Mouse (Mus musculus) kidney, embryonic 14.5 days (tissue): ENCODE measurements at regions not wholly inside any gene's neighbourhood (a gene's known extent, or its start where the extent isn't known, plus 50 kb on each side); places are given as distances from the start of the nearest gene placed in this dataset.

ENCODE experiments used
- ATAC-seq: fragments of 200-750 bp; cut with Nextera tagmentation; 2 replicates; pipeline ENCODE4 v1.8.0; 2017; ENCODE audit warnings: moderate number of reproducible peaks, mild to moderate bottlenecking, moderate TSS enrichment, moderate library complexity; ENCODE audit not compliant: low FRiP score, low TSS enrichment
- H3K27ac ChIP-seq: fragments of 300-500 bp; sonication (generic); 2 replicates; pipeline ENCODE4 v1.5.1; 2014; ENCODE audit warnings: low read depth, mild to moderate bottlenecking, low read length, moderate library complexity, mixed read lengths
- H3K27me3 ChIP-seq: fragments of 300-500 bp; sonication (generic); 2 replicates; pipeline ENCODE4 v1.6.1; 2014; ENCODE audit warnings: mild to moderate bottlenecking, low read length; ENCODE audit not compliant: control insufficient read depth, insufficient read depth
- H3K36me3 ChIP-seq: fragments of 300-500 bp; sonication (generic); 2 replicates; pipeline ENCODE4 v1.6.1; 2014; ENCODE audit warnings: low read length, mixed read lengths; ENCODE audit not compliant: control insufficient read depth, insufficient read depth
- H3K4me1 ChIP-seq: fragments of 300-500 bp; sonication (generic); 2 replicates; pipeline ENCODE4 v1.6.1; 2014; ENCODE audit warnings: low read length, mixed read lengths; ENCODE audit not compliant: control insufficient read depth, insufficient read depth
- H3K4me2 ChIP-seq: fragments of 300-500 bp; sonication (generic); replicated peaks from 2 replicates; pipeline ENCODE4 v1.6.1; 2014; ENCODE audit warnings: low read depth, mild to moderate bottlenecking, low read length
- H3K4me3 ChIP-seq: fragments of 300-500 bp; sonication (generic); 2 replicates; pipeline ENCODE4 v1.5.1; 2014; ENCODE audit warnings: mild to moderate bottlenecking, low read length
- H3K9ac ChIP-seq: fragments of 300-500 bp; sonication (generic); 2 replicates; pipeline ENCODE4 v1.6.1; 2014; ENCODE audit warnings: low read depth, mild to moderate bottlenecking, low read length, moderate library complexity
- H3K9me3 ChIP-seq: fragments of 300-500 bp; sonication (generic); 2 replicates; pipeline ENCODE4 v1.6.1; 2016; ENCODE audit warnings: low read length; ENCODE audit not compliant: control insufficient read depth
- WGBS: fragments of 180-500 bp; shearing (Covaris S2); extraction: QIAGEN DNeasy Blood & Tissue Kit; methylation state at CpG from one replicate; pipeline ENCODE4 v1.1.7; 2014; 5-methylcytosine and 5-hydroxymethylcytosine counted together

DNA sequence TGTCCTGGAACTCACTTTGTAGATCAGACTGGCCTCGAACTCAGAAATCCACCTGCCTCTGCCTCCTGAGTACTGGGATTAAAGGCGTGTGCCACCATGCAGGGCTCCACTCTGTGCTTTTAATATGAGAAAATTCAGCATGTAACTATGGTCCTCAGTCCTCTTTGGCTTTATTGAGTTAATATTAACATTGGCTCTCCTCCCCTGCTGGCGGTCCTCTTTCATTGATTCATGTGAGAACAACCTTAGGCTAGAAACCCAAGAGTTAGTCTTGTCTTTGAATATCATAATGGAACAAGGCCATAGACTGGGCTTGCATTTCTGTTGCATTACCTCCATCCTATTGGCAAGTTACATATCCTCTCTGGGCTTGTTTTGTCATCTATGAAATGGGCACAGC is 216.1 kb upstream of the Gmds start:
- 93% methylated on average over 3 of the region's 3 CpGs for WGBS

DNA sequence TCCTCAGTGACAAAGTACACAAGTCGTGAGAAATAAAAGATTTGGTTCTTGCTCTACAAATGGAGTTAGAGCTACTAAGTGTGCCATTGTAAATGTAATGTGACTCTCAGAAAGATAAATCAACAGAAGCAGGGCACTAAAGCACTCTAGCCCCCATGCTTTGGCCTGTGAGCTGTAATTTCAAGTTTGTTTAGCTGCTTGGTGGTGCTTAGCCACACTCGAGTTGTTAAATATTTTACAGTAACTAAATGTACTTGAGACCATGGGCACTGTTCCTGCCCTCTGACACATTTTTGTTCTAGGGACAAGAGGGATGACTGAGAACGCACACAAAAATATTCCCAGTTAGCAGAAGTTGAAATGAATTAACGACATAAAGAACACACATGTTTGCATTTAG is 214.6 kb upstream of the Gmds start:
- no peaks in the 10 kb centered on the region for H3K27me3 ChIP-seq
- 0 out of 2 replicates have a peak, but pooled peaks have one; percentile 46 for ATAC-seq
- no peak overlapping the region for H3K9ac ChIP-seq
- H3K9me3 ChIP-seq: no peaks in the 10 kb centered on the region
- H3K36me3 ChIP-seq: no peaks in the 10 kb centered on the region
- no peaks in the 10 kb centered on the region for H3K4me1 ChIP-seq
- WGBS: 23% methylated on average over 4 of the region's 4 CpGs
- H3K27ac ChIP-seq: no peak overlapping the region
- no peak overlapping the region for H3K4me3 ChIP-seq
- H3K4me2 ChIP-seq: no peak overlapping the region

More for the DNA sequence above, 216.1 kb upstream of the Gmds start:
- Histone ChIP-seq H3K36me3 (no peaks in the 10 kb centered on the region), H3K4me1 (no peaks in the 10 kb centered on the region), H3K27ac (no peak overlapping the region), H3K9me3 (no peaks in the 10 kb centered on the region), H3K9ac (no peak overlapping the region), H3K4me3 (no peak overlapping the region), H3K27me3 (no peaks in the 10 kb centered on the region), H3K4me2 (no peak overlapping the region)
- no peak for ATAC-seq

DNA sequence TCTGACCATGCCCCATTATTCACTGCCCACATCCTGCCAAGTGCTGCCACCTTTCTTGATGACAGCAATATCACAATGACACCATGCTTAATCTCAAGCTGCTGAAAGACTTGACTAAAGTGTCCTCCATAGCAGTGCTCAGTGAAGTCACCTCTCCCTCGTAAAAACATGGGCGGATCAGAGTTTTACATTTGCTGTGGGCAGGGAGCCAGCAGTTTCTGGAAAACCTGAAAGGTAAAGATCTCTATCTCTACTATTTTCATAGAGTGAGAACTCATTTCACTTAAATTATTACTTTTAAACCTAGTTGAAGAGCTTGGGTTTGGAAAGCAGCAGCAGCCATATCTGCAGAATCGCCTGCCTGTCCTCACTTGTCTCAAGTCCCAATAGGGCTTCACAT is 211.6 kb upstream of the Gmds start:
- 82% methylated on average over 3 of the region's 3 CpGs for WGBS
- H3K36me3 ChIP-seq: no peaks in the 10 kb centered on the region
- no peaks in the 10 kb centered on the region for H3K27me3 ChIP-seq

DNA sequence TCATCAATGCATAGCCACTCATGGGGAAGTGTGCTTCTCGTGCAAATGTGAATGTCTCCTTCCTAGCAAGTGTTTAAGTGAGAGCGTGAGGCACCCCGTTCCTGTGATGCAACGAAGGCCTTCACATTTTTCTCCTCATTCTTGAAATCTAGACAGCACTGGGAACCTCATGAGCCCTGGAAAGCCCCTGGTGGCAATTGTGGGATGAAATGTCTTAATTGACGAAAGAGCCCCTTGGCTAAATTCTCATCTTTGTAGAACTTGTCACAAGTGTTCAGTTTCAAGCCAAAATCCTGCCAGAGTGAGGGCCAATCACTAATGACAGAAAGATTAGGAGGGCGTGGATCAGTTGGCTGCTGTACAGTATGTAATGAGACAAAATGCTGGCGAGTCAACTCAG is 208.6 kb upstream of the Gmds start:
- ATAC-seq: no peak
- no peak overlapping the region for H3K9ac ChIP-seq
- no peak overlapping the region for H3K27ac ChIP-seq
- no peak overlapping the region for H3K4me3 ChIP-seq
- no peaks in the 10 kb centered on the region for H3K27me3 ChIP-seq
- H3K9me3 ChIP-seq: no peaks in the 10 kb centered on the region
- whole genome bisulfite sequencing: 81% methylated on average over 7 of the region's 7 CpGs
- no peaks in the 10 kb centered on the region for H3K4me1 ChIP-seq
- no peaks in the 10 kb centered on the region for H3K36me3 ChIP-seq
- no peak overlapping the region for H3K4me2 ChIP-seq

More for the DNA sequence above, 211.6 kb upstream of the Gmds start:
- H3K9ac ChIP-seq: no peak overlapping the region
- ATAC-seq: no peak
- H3K4me3 ChIP-seq: no peak overlapping the region
- no peak overlapping the region for H3K4me2 ChIP-seq
- H3K4me1 ChIP-seq: no peaks in the 10 kb centered on the region
- H3K27ac ChIP-seq: no peak overlapping the region
- H3K9me3 ChIP-seq: no peaks in the 10 kb centered on the region

DNA sequence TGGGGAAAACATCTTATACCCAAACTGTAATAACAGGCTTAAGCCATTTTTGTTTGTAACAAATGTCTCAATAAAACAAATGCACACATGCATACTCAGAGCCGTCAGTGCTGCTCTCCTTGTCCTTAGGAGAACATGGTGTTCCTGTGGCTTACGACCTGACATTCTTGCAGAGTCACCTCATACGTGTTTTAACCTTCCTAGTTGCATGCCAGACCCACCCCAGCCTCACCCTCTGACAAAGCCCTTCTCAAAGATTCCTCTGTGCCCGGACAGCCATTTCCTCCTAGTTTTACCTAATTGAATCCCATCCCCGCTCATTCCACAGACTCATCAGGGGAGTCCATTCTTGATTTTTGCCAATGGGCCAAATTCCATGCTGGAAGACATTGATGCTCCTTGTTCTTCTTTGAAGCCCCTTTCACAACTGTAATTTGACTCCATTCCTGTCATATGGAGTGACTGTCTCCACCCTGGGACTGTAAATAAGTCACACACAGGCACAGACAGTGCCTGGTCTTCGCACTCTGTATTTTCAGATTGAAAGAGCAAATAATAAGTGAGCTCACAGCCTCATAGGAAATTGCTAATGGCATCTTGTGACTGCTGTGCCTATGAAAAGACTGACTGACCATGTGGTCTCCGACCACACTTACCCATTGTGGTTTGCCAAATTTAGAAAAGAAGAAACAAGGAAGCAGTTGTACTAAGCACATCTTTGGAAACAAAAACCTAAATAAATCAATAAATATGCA is 206.6 kb upstream of the Gmds start:
- ATAC-seq: no peak
- no peak overlapping the region for H3K27ac ChIP-seq
- H3K9me3 ChIP-seq: no peaks in the 10 kb centered on the region
- WGBS: 64% methylated on average over 7 of the region's 7 CpGs
- H3K4me2 ChIP-seq: no peak overlapping the region
- no peaks in the 10 kb centered on the region for H3K36me3 ChIP-seq
- no peak overlapping the region for H3K4me3 ChIP-seq
- H3K27me3 ChIP-seq: no peaks in the 10 kb centered on the region
- H3K4me1 ChIP-seq: no peaks in the 10 kb centered on the region
- no peak overlapping the region for H3K9ac ChIP-seq

DNA sequence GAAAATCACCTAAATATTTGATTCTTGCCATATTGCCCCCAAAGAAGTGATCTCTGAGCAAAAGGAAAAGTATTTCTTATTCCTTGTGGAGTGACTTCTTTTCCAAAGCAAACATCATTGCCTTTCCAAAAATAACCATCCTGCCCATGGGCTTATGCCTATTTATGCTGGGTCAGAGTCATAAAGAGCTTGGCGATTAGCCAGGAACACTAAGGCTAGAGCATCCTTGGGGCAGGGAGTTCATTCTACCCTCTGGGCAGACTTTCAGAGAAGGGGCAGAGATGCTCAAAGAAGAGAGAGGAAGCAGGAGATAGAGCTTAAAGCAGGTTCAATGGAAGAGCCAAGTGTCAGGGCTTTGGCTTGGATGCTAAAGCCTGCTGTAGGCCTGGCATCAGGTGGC is 203.1 kb upstream of the Gmds start:
- Histone ChIP-seq H3K4me1 (no peaks in the 10 kb centered on the region), H3K9ac (no peak overlapping the region), H3K27me3 (no peaks in the 10 kb centered on the region), H3K9me3 (no peaks in the 10 kb centered on the region), H3K36me3 (no peaks in the 10 kb centered on the region), H3K4me2 (no peak overlapping the region), H3K27ac (no peak overlapping the region), H3K4me3 (no peak overlapping the region)
- ATAC-seq: no peak
- 97% methylated on average over 1 of the region's 1 CpGs for WGBS

DNA sequence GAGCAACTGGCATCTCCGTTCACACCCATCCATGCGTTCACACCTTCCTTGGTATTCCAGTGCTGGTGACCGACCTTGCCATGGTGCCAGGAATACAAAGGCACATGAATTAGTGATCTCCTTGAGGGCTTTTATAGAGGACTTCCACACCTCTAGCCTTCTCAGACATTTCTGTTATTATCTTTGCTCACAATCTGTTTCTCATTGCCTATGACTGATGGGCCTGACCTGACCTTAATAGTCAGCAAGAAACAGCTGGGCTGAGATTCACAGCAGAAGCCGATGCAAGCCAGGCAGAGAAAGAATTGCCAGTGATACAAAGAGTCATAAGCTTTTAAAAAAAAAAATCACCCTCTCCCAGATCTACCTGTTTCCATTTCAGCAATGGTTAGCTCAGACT is 197.7 kb upstream of the Gmds start:
- Histone ChIP-seq H3K9me3 (no peaks in the 10 kb centered on the region), H3K9ac (no peak overlapping the region), H3K4me1 (no peaks in the 10 kb centered on the region), H3K4me3 (no peak overlapping the region), H3K36me3 (no peaks in the 10 kb centered on the region), H3K27me3 (no peaks in the 10 kb centered on the region), H3K4me2 (no peak overlapping the region), H3K27ac (no peak overlapping the region)
- 67% methylated on average over 4 of the region's 4 CpGs for WGBS
- no peak for ATAC-seq

DNA sequence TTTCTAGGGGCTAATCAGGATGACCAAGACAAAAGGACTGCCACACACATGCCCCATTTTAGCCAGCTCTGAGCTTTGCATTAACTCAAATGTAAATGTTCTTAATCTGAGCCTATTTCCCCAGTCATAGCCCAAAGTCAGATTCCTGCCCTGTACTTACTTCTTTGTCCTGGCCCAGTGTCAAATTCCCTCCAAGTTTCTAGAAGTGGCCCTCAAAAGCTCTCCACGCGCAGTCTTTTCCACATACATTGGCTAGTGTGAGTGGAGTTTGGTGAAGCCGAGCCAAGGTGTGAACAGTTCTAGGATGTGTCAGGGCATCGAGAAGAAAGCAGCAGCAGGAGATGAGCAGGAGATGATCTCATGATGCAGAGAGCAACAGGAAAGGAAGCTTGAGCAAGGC is 197.1 kb upstream of the Gmds start:
- no peaks in the 10 kb centered on the region for H3K36me3 ChIP-seq
- no peak overlapping the region for H3K4me2 ChIP-seq
- ATAC-seq: no peak
- H3K27ac ChIP-seq: no peak overlapping the region
- H3K4me1 ChIP-seq: no peaks in the 10 kb centered on the region
- no peak overlapping the region for H3K9ac ChIP-seq
- H3K9me3 ChIP-seq: no peaks in the 10 kb centered on the region
- no peak overlapping the region for H3K4me3 ChIP-seq
- H3K27me3 ChIP-seq: no peaks in the 10 kb centered on the region
- 92% methylated on average over 4 of the region's 4 CpGs for WGBS

DNA sequence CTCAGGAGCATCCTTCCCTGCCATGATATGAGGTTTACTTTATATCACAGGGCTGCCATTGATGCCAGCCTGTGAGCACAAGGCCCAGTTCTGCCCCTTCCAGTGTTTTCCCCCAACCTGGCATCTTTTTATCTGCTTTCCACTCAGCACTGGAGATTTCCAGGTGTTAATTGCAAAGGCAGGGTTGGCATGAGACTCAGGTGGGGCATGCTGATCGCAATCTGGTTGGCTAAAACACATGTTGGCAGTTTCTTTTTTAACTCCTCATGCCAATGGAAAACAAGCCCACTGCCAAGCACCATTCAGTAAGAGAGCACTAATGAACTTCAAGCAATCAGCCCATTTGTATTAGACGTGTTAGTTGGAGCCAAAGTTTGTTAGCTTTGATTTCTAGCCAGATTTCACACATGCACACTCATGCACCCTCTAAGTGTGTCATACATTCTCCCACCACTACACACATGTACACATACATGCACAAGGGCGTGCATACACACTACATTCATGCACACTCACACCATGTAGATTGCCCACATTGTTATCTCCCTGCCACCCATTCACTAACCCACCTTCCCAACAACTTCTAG is 192.5 kb upstream of the Gmds start:
- no peak for ATAC-seq
- 89% methylated on average over 3 of the region's 3 CpGs for WGBS

More for the DNA sequence above, 192.5 kb upstream of the Gmds start:
- Histone ChIP-seq H3K27me3 (no peaks in the 10 kb centered on the region), H3K4me1 (no peaks in the 10 kb centered on the region), H3K9me3 (no peaks in the 10 kb centered on the region), H3K27ac (no peak overlapping the region), H3K9ac (no peak overlapping the region), H3K36me3 (no peaks in the 10 kb centered on the region), H3K4me3 (no peak overlapping the region), H3K4me2 (no peak overlapping the region)
